Mouse (Mus musculus) ES-Bruce4 (cell line): ENCODE measurements around the gene Bag5. TPM values are rescaled to one million over a fixed set of nuclear protein-coding genes. Genes with fewer than 3 reads are reported as not detected.

Experiments used
- H3K27ac ChIP-seq: 2 replicates; pipeline ENCODE4 v1.5.1; 2012; ENCODE audit warnings: low read length, inconsistent platforms; ENCODE audit not compliant: insufficient read depth
- H3K27me3 ChIP-seq: 2 replicates; pipeline ENCODE4 v1.6.1; 2012; ENCODE audit warnings: mild to moderate bottlenecking, low read length, inconsistent platforms; ENCODE audit not compliant: control insufficient read depth, poor library complexity, insufficient read depth, severe bottlenecking
- H3K36me3 ChIP-seq: 2 replicates; pipeline ENCODE4 v1.6.1; 2012; ENCODE audit warnings: inconsistent platforms, mild to moderate bottlenecking, low read length, moderate library complexity; ENCODE audit not compliant: control insufficient read depth, poor library complexity, insufficient read depth, severe bottlenecking
- H3K4me1 ChIP-seq: one replicate; pipeline ENCODE4 v1.8.1; 2011; ENCODE audit warnings: low read length; ENCODE audit not compliant: control insufficient read depth, insufficient read depth
- H3K4me3 ChIP-seq: 2 replicates; pipeline ENCODE4 v1.5.1; 2011; ENCODE audit warnings: low read depth, mild to moderate bottlenecking, low read length
- H3K9ac ChIP-seq: 2 replicates; pipeline ENCODE4 v1.6.1; 2012; ENCODE audit warnings: low read depth, mild to moderate bottlenecking, inconsistent platforms; ENCODE audit not compliant: poor library complexity, severe bottlenecking
- H3K9me3 ChIP-seq: replicated peaks from 2 replicates; pipeline ENCODE4 v1.6.1; 2012; ENCODE audit warnings: mild to moderate bottlenecking, low read length, inconsistent platforms; ENCODE audit not compliant: control insufficient read depth, poor library complexity, insufficient read depth, severe bottlenecking
- CTCF ChIP-seq: IDR thresholded peaks from one replicate; pipeline ENCODE4 v1.8.1; 2011; ENCODE audit warnings: low read depth, low read length
- EP300 ChIP-seq: IDR thresholded peaks from 2 replicates; pipeline ENCODE4 v1.6.1; 2011; ENCODE audit warnings: low read depth, low read length; ENCODE audit not compliant: insufficient read depth
- POLR2A ChIP-seq: IDR thresholded peaks from one replicate; pipeline ENCODE4 v1.8.1; 2011; ENCODE audit warnings: low read length; ENCODE audit not compliant: insufficient read depth
- polyA plus RNA-seq: library from polyadenylated mRNA; stranded (reverse); fragments of >200 nt; gene quantifications from 2 replicates; pipeline ENCODE4 v1.2.4, GENCODE M21; 2011; ENCODE audit warnings: low read depth; ENCODE audit not compliant: missing spikeins, insufficient read depth, insufficient read length

The Bag5 gene
- polyA plus RNA-seq, 1 experiment = 13.4 TPM

GRCm38 (mm10) chr12:111668457-111668912 is 44.6 kb downstream of the Bag5 start:
- TF ChIP-seq POLR2A = peak; percentile 16
- peak; percentile 42; the same call in 1 of the 2 replicates for TF ChIP-seq EP300
- TF ChIP-seq CTCF = peak; percentile 96
- 0 out of 2 replicates have a peak overlapping the region, but pooled peaks have one; percentile 13 for H3K27ac ChIP-seq
- H3K9me3 ChIP-seq = no peaks in the 10 kb centered on the region
- H3K4me1 ChIP-seq = peaks cover 4% of the 10 kb centered on the region
- H3K4me3 ChIP-seq = no peak overlapping the region
- H3K9ac ChIP-seq = no peak overlapping the region
- no peaks in the 10 kb centered on the region for H3K27me3 ChIP-seq
- H3K36me3 ChIP-seq = no peaks in the 10 kb centered on the region

DNA sequence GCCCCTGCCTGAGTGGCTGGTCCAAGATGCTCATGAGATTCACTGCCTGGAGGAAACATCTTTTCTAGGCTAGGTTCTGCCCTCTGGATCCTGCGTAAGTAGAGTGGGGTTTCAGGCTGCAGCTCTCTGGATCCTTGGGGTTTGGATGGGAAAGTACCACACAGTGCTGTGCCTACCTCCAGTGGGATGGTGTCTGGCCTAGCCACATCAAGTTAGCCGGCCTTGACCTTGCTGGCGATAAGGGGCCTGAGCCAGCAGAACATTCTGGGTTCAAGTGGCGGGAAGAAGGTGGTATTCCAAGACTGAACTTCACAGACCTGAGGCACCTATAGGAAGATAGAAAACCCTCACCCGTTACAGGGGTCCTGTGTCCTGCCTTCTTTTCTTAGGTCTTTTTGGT is 45.6 kb downstream of the Bag5 start:
- no peaks in the 10 kb centered on the region for H3K36me3 ChIP-seq
- no peaks in the 10 kb centered on the region for H3K9me3 ChIP-seq
- H3K27me3 ChIP-seq = no peaks in the 10 kb centered on the region
- TF ChIP-seq EP300 = no peak
- no peak for TF ChIP-seq CTCF
- no peak for TF ChIP-seq POLR2A
- H3K4me1 ChIP-seq = peaks cover 4% of the 10 kb centered on the region
- no peak overlapping the region for H3K4me3 ChIP-seq
- H3K27ac ChIP-seq = no peak overlapping the region
- no peak overlapping the region for H3K9ac ChIP-seq

- TF ChIP-seq CTCF (no peak), EP300 (no peak), POLR2A (no peak)
- H3K36me3 ChIP-seq = no peaks in the 10 kb centered on the region
- H3K27ac ChIP-seq = no peak overlapping the region
- H3K9ac ChIP-seq = no peak overlapping the region
- peaks cover 4% of the 10 kb centered on the region for H3K4me1 ChIP-seq
- H3K9me3 ChIP-seq = no peaks in the 10 kb centered on the region
- no peak overlapping the region for H3K4me3 ChIP-seq
- no peaks in the 10 kb centered on the region for H3K27me3 ChIP-seq
Measured at GRCm38 (mm10) chr12:111666380-111666779, 46.7 kb downstream of the Bag5 start.

DNA sequence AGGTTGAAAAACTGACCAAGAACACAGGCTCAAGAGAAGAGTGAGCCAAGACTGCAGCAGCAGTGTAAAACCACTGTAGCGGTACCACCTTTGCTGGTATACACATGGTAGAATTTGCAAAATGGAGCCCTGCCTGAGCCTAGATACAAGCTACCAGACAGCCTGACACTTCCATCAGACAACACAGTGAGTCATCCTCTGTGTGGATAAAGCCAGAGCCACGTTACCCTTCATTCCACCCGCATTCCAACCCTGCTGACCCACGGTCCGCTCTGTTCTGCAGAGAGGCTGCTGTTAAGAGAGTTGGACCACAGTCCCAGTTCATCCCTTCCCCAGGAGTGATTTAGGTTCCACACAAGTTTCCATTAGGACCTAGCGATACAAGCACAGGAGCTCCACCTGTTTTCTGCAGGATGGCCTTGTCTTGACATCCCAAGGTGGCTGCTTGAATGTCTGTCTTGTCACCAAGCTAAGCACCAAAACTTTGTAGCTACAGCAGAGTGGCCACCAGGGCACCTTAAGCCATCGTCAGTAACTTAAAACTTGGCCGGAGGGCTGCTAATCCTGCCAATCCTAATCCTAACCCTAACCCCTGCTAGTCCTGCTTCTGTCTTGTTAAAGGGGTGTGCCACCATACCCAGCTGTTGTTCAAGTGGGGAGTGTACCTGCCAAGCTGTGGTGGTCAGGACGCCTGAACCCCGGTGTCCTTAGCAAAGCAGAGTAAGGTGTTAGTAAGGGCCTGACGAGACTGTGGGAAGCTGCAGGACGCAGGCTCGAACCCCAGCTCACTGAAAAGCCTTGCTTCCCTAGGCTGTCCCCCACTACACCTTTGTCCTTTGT is 47.8 kb downstream of the Bag5 start:
- Histone ChIP-seq H3K36me3 (no peaks in the 10 kb centered on the region), H3K27ac (peak overlapping the region; percentile 18)
- no peak for TF ChIP-seq CTCF
- TF ChIP-seq POLR2A = no peak
- no peak for TF ChIP-seq EP300

GRCm38 (mm10) chr12:111664144-111664634 is 48.9 kb downstream of the Bag5 start:
- Histone ChIP-seq H3K9ac (no peak overlapping the region), H3K36me3 (no peaks in the 10 kb centered on the region), H3K27ac (peak overlapping the region; percentile 45), H3K4me3 (peak overlapping the region; percentile 35), H3K4me1 (peaks cover 4% of the 10 kb centered on the region), H3K27me3 (no peaks in the 10 kb centered on the region), H3K9me3 (no peaks in the 10 kb centered on the region)
- no peak for TF ChIP-seq CTCF
- TF ChIP-seq EP300 = peak; percentile 88

More for the DNA sequence above, 47.8 kb downstream of the Bag5 start:
- Histone ChIP-seq H3K4me1 (peaks cover 4% of the 10 kb centered on the region), H3K9ac (no peak overlapping the region), H3K4me3 (no peak overlapping the region), H3K9me3 (no peaks in the 10 kb centered on the region), H3K27me3 (no peaks in the 10 kb centered on the region)
